Mouse (Mus musculus) embryo, embryonic 10 days (tissue): ENCODE data around the gene Stat6.

Experiments
- DNase-seq: peaks from one replicate; pipeline ENCODE4 v3.0.0-alpha.2; 2015; ENCODE audit warnings: low spot score

Stat6 gene

GRCm38 (mm10) chr10:127642772-127643552, at the start of gene Stat6:
Stat6 (plus strand) TSS chr10:127642986.
- DNase-seq: peak; percentile 70

GRCm38 (mm10) chr10:127594405-127594804, 48.4 kb upstream of the Stat6 start:
- DNase-seq: no peak

- no peak for DNase-seq
Observed at GRCm38 (mm10) chr10:127594930-127595715, 47.7 kb upstream of the Stat6 start.

GRCm38 (mm10) chr10:127596321-127596941, 46.4 kb upstream of the Stat6 start:
- DNase-seq: no peak

GRCm38 (mm10) chr10:127597311-127597901, 45.4 kb upstream of the Stat6 start:
- DNase-seq: no peak

GRCm38 (mm10) chr10:127598607-127599006, 44.2 kb upstream of the Stat6 start:
- DNase-seq: peak; percentile 60

GRCm38 (mm10) chr10:127599252-127599651, 43.5 kb upstream of the Stat6 start:
- DNase-seq: no peak

GRCm38 (mm10) chr10:127599779-127600541, 42.8 kb upstream of the Stat6 start:
- DNase-seq: no peak

GRCm38 (mm10) chr10:127602194-127602593, 40.6 kb upstream of the Stat6 start:
- no peak for DNase-seq

GRCm38 (mm10) chr10:127603437-127604371, 39.1 kb upstream of the Stat6 start:
- DNase-seq: no peak

GRCm38 (mm10) chr10:127604465-127605250, 38.1 kb upstream of the Stat6 start:
- no peak for DNase-seq

GRCm38 (mm10) chr10:127605251-127605547, 37.6 kb upstream of the Stat6 start:
- DNase-seq: no peak

- DNase-seq: no peak
Observed at GRCm38 (mm10) chr10:127605756-127606155, 37.0 kb upstream of the Stat6 start.

GRCm38 (mm10) chr10:127607059-127607458, 35.7 kb upstream of the Stat6 start:
- DNase-seq: no peak

- DNase-seq: no peak
Observed at GRCm38 (mm10) chr10:127609415-127610065, 33.2 kb upstream of the Stat6 start.

GRCm38 (mm10) chr10:127610066-127610415, 32.7 kb upstream of the Stat6 start:
- no peak for DNase-seq

GRCm38 (mm10) chr10:127612079-127612775, 30.6 kb upstream of the Stat6 start:
- no peak for DNase-seq

- DNase-seq: peak; percentile 68
Observed at GRCm38 (mm10) chr10:127614236-127615033, 28.4 kb upstream of the Stat6 start.
